Mouse (Mus musculus) liver, embryonic 11.5 days (tissue): ENCODE measurements around the gene Rasal2. TPM values are rescaled to one million over a fixed set of nuclear protein-coding genes. Genes with fewer than 3 reads are reported as not detected.

ENCODE experiments used
- ATAC-seq: fragments of 200-750 bp; cut with Nextera tagmentation; replicated peaks from 2 replicates; pipeline ENCODE4 v1.8.0; 2017; ENCODE audit warnings: moderate number of reproducible peaks, mild to moderate bottlenecking, moderate TSS enrichment, moderate library complexity; ENCODE audit not compliant: low FRiP score
- DNase-seq: peaks from one replicate; pipeline ENCODE4 v3.0.0-alpha.2; 2017; ENCODE audit warnings: low spot score
- H3K27ac ChIP-seq: fragments of 300-500 bp; sonication (generic); 2 replicates; pipeline ENCODE4 v1.5.1; 2014; ENCODE audit warnings: mild to moderate bottlenecking, low read depth, low read length, control low read depth
- H3K27me3 ChIP-seq: fragments of 300-500 bp; sonication (generic); replicated peaks from 2 replicates; pipeline ENCODE4 v1.6.1; 2014; ENCODE audit warnings: low read length, mixed read lengths; ENCODE audit not compliant: control insufficient read depth, insufficient read depth
- H3K36me3 ChIP-seq: fragments of 300-500 bp; sonication (generic); 2 replicates; pipeline ENCODE4 v1.6.1; 2014; ENCODE audit warnings: mild to moderate bottlenecking, low read length, moderate library complexity, mixed read lengths; ENCODE audit not compliant: control insufficient read depth, insufficient read depth
- H3K4me1 ChIP-seq: fragments of 300-500 bp; sonication (generic); replicated peaks from 2 replicates; pipeline ENCODE4 v1.6.1; 2014; ENCODE audit warnings: low read length, mixed read lengths; ENCODE audit not compliant: control insufficient read depth, insufficient read depth
- H3K4me2 ChIP-seq: fragments of 300-500 bp; sonication (generic); 2 replicates; pipeline ENCODE4 v1.6.1; 2014; ENCODE audit warnings: mild to moderate bottlenecking, control low read depth, moderate library complexity
- H3K4me3 ChIP-seq: fragments of 300-500 bp; sonication (generic); 2 replicates; pipeline ENCODE4 v1.5.1; 2014; ENCODE audit warnings: low read depth, low read length, control low read depth
- H3K9ac ChIP-seq: fragments of 300-500 bp; sonication (generic); 2 replicates; pipeline ENCODE4 v1.6.1; 2014; ENCODE audit warnings: low read depth, low read length, control low read depth
- H3K9me3 ChIP-seq: fragments of 300-500 bp; sonication (generic); 2 replicates; pipeline ENCODE4 v1.6.1; 2016; ENCODE audit warnings: low read length, inconsistent platforms, mixed read lengths; ENCODE audit not compliant: control insufficient read depth
- WGBS: fragments of 180-500 bp; shearing (Covaris S2); extraction: QIAGEN DNeasy Blood & Tissue Kit; methylation state at CpG from one replicate; pipeline ENCODE4 v1.1.7; 2014; 5-methylcytosine and 5-hydroxymethylcytosine counted together
- polyA plus RNA-seq: library from polyadenylated mRNA; unstranded; fragments of >200 nt; fragmentation: Nextera tagmentation; extraction: Ambion mirVana; gene quantifications from 2 replicates; pipeline ENCODE4 v1.2.1, GENCODE M21; 2014

Rasal2 gene
- polyA plus RNA-seq, 1 experiment from 2014 or later, result 3.9 TPM

- 26% methylated on average over 19 of the region's 19 CpGs for WGBS
Observed at GRCm38 (mm10) chr1:157443723-157444561, 31.5 kb upstream of the Rasal2 start.

GRCm38 (mm10) chr1:157443026-157443722, 30.8 kb upstream of the Rasal2 start:
- Histone ChIP-seq H3K27ac (no peak overlapping the region; the same call in 1 of the 2 replicates), H3K9ac (no peak overlapping the region), H3K36me3 (no peaks in the 10 kb centered on the region), H3K9me3 (no peaks in the 10 kb centered on the region), H3K4me3 (peak overlapping the region; percentile 29; the same call in 1 of the 2 replicates), H3K4me2 (peak overlapping the region; percentile 57), H3K4me1 (peaks cover 15% of the 10 kb centered on the region; the same call in 1 of the 2 replicates), H3K27me3 (no peaks in the 10 kb centered on the region)
- ATAC-seq (peak; percentile 33; the same call in 1 of the 2 replicates), DNase-seq (no peak)
- 17% methylated on average over 14 of the region's 14 CpGs for WGBS

More at GRCm38 (mm10) chr1:157443723-157444561, 31.5 kb upstream of the Rasal2 start:
- H3K27me3 ChIP-seq, result no peaks in the 10 kb centered on the region
- peak overlapping the region; percentile 57 for H3K4me2 ChIP-seq
- DNase-seq (no peak), ATAC-seq (peak; percentile 27; the same call in 1 of the 2 replicates)
- H3K27ac ChIP-seq, result no peak overlapping the region
- H3K4me1 ChIP-seq, result peaks cover 15% of the 10 kb centered on the region; the same call in 1 of the 2 replicates
- H3K36me3 ChIP-seq, result no peaks in the 10 kb centered on the region
- no peaks in the 10 kb centered on the region for H3K9me3 ChIP-seq
- no peak overlapping the region for H3K9ac ChIP-seq
- peak overlapping the region; percentile 29; the same call in 1 of the 2 replicates for H3K4me3 ChIP-seq

DNA sequence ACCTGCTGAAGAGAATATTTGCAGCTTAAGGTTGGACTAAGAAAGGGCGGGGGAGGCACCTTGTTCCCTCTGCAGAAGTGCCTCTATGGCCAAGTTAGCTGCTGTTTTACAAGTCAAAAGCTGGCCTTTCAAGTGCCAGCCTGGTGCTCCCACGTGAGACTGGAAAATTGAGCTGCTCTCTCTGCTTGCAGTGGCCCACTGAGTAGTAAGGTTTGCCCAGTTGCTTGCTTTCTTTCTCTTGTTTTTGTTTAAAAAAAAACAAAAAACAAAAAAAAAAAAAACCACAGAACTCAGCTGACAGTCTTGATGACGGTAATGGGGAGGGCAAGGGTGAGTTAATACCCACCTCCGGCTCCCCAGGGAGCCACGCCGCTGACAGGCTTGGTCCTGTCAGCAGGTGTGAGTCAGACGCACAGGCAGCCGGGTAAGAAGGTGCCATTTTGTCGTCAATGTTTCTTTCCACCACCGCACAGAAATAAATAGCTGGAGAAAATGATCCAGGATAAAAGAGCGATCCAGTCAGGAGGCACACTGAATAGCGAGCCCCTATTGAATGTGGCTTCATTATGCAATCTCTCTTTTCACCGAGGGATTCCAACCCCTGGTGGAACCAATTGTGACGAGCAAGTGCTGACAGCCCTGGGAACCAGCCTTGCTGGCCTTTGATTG, 27.7 kb upstream of the Rasal2 start:
- peaks cover 15% of the 10 kb centered on the region; the same call in 1 of the 2 replicates for H3K4me1 ChIP-seq
- no peaks in the 10 kb centered on the region for H3K9me3 ChIP-seq
- no peak overlapping the region for H3K27ac ChIP-seq
- no peaks in the 10 kb centered on the region for H3K27me3 ChIP-seq
- 22% methylated on average over 14 of the region's 14 CpGs for WGBS
- peak overlapping the region; percentile 34 for H3K4me2 ChIP-seq
- no peaks in the 10 kb centered on the region for H3K36me3 ChIP-seq
- no peak overlapping the region for H3K9ac ChIP-seq
- H3K4me3 ChIP-seq, result no peak overlapping the region
- no peak for DNase-seq
- no peak for ATAC-seq

- no peak for ATAC-seq
- no peak overlapping the region for H3K4me3 ChIP-seq
- H3K36me3 ChIP-seq, result no peaks in the 10 kb centered on the region
- peaks cover 14% of the 10 kb centered on the region; the same call in 1 of the 2 replicates for H3K4me1 ChIP-seq
- no peaks in the 10 kb centered on the region for H3K9me3 ChIP-seq
- H3K27me3 ChIP-seq, result no peaks in the 10 kb centered on the region
- H3K4me2 ChIP-seq, result no peak overlapping the region
- H3K9ac ChIP-seq, result no peak overlapping the region
- DNase-seq, result no peak
- WGBS, result 88% methylated on average over 4 of the region's 4 CpGs
- no peak overlapping the region for H3K27ac ChIP-seq
Observed at GRCm38 (mm10) chr1:157439101-157439500, 26.7 kb upstream of the Rasal2 start.

DNA sequence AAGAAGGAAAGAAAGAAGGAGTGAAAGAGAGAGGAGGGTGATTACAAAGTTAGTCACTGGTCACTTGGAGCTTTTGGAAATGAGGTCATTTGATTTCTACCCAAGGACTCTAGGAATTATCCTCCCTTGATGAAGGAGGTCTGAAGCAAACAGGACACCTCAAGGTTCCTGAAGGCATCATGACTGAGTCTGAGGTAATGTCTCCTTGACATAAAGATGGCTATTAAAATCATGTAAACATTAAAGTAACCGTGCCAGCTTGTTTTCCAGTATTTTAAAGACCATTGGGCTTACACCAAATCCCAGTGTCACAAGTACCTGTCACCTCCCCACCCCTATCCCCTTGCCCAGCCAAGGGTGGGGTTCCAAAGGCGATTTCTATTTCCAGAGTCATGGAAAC, 25.9 kb upstream of the Rasal2 start:
- H3K4me2 ChIP-seq, result no peak overlapping the region
- no peak for ATAC-seq
- DNase-seq, result no peak
- no peaks in the 10 kb centered on the region for H3K36me3 ChIP-seq
- no peaks in the 10 kb centered on the region for H3K9me3 ChIP-seq
- no peaks in the 10 kb centered on the region for H3K27me3 ChIP-seq
- 86% methylated on average over 2 of the region's 2 CpGs for WGBS
- no peak overlapping the region for H3K4me3 ChIP-seq
- H3K4me1 ChIP-seq, result peaks cover 6% of the 10 kb centered on the region; the same call in 1 of the 2 replicates
- H3K27ac ChIP-seq, result no peak overlapping the region
- no peak overlapping the region for H3K9ac ChIP-seq

- Histone ChIP-seq H3K9ac (no peak overlapping the region), H3K9me3 (no peaks in the 10 kb centered on the region), H3K4me2 (no peak overlapping the region), H3K36me3 (no peaks in the 10 kb centered on the region), H3K4me3 (no peak overlapping the region), H3K27me3 (no peaks in the 10 kb centered on the region), H3K27ac (no peak overlapping the region), H3K4me1 (no peaks in the 10 kb centered on the region)
- DNase-seq, result no peak
- WGBS, result 65% methylated on average over 6 of the region's 6 CpGs
- no peak for ATAC-seq
Observed at GRCm38 (mm10) chr1:157435926-157436325, 23.5 kb upstream of the Rasal2 start.

- no peak for DNase-seq
- WGBS, result 83% methylated on average over 4 of the region's 4 CpGs
Observed at GRCm38 (mm10) chr1:157434404-157434803, 22.0 kb upstream of the Rasal2 start.

DNA sequence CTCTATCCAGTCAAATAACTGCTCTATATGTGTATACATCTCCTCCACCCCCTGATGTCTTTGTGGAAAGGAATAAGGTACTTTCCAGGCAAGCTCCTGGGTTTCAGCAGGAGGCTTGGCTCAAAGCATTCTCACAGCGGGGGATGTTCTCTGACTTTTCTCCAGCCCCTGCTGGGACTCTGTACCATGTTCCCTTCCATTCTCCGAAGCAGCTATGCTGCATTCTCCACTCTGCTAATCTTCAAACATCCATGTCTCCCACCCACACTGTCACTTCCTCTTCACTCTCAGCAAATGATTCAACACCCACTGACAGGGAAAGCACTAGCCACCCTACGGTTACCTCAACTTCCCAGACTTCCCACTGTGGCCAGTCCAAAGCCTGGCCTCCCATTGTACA, 20.9 kb upstream of the Rasal2 start:
- Histone ChIP-seq H3K4me2 (no peak overlapping the region), H3K9me3 (no peaks in the 10 kb centered on the region), H3K27ac (no peak overlapping the region), H3K36me3 (no peaks in the 10 kb centered on the region), H3K4me1 (no peaks in the 10 kb centered on the region), H3K9ac (no peak overlapping the region), H3K4me3 (no peak overlapping the region), H3K27me3 (no peaks in the 10 kb centered on the region)
- 50% methylated on average over 3 of the region's 3 CpGs for WGBS
- no peak for ATAC-seq
- no peak for DNase-seq

More at GRCm38 (mm10) chr1:157434404-157434803, 22.0 kb upstream of the Rasal2 start:
- Histone ChIP-seq H3K27me3 (no peaks in the 10 kb centered on the region), H3K27ac (no peak overlapping the region), H3K9ac (no peak overlapping the region), H3K4me2 (no peak overlapping the region), H3K4me3 (no peak overlapping the region), H3K36me3 (no peaks in the 10 kb centered on the region), H3K9me3 (no peaks in the 10 kb centered on the region), H3K4me1 (no peaks in the 10 kb centered on the region)
- no peak for ATAC-seq
